Mouse (Mus musculus) mesoderm, embryonic 11.5 days (tissue): ENCODE results near the gene Nmnat1.

Source experiments
- DNase-seq: peaks from one replicate; pipeline ENCODE4 v3.0.0-alpha.2; 2012; ENCODE audit warnings: low read depth, low spot score

Gene Nmnat1

DNA sequence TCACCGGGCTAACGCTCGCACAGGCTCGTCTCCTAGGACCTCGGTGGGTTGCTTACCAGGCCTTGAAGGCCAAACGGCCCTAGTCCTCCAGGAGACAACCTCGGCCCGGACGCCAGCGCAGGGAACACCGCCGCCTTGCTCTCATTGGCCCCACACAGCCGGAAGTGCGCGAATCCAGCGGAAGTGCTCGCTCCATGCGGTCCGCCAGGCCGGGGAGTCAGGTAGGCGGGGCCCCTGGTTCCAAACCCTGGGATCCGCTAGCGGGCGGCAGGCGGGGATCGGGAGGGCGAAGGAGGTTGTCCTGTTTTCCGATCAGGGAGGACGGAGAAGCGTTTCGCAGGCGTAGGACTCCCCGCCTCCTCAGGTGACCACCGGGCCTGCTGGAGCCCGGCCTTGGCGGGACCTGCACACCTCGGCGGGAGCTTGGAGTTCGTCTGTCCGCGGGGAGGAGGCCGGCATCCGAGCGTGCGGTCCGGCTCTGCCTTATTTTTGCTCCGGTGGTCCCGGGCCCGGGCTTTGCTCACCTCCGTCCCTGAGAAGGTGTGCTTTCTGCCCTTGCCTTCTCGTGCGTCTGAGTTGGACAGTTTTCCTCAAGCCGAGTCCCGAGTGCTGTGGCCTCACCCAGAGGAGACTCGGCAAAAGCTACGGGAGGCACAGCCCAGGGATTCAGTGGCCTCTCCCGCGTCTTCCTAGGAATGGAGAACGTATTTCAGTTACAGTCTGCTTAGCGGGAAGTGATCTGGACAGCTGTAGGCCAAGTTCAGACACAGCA lies at the start of gene Nmnat1, which contains the start of gene Lzic:
Gene Nmnat1, minus strand, starts transcription at position 150 of the 772 bp plus-strand sequence.
Gene Lzic, plus strand, starts transcription at position 177 of the 772 bp plus-strand sequence.
- peak; percentile 94 for DNase-seq

DNA sequence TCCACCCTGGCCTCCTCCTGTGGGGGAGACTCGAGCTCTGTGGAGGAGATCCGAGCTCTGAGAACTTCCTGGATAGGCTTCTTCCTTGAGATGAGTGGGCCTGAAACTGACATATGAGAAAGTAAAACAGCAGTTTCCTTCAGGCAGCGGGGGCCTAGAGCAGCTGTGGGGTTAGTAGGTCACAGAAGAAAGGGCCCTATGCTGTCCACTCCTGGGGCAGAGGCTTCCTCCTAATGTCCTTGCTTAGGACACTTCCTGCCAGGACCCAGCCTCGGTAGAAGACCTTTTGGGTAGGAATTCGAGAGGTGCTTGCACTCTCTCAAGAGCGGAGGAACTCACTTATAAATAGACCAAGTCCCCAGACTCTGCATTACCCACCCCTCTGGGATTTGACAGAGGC lies 44.7 kb upstream of the Nmnat1 start:
- no peak for DNase-seq

DNA sequence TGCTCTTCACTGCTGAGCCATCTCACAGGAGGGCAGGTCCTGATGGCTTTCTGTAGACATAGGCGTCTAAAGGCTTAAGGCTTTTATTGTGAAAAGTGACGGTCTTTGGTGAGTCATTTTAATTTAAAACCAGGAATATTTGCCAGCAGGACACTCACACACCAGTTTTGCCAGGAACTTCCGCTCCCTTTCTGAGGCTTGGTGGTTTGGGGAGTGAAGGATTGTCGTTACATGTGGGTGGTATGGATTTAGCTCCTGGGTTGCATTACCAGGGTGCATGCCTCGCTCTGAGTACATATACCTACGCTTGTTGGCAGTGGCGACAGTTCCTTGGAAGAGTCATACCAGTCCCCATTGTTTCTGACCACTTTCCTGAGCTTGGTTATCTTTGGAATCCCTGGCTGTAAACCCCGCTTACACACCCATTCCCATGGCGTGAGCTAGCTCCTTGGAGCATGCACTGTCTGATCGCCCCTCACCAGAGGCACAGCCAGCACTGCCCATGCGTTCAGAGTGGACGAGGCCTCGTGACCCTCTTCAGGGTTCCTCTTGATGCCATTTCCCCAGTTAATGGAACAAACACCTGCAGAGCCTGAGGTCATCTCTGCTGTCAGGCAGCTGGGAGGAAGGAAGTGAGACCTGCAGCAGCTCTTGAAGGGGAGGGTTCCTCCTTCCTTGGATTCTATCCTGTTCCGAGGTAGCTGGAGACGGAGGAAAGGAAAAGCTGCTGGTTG lies 42.8 kb upstream of the Nmnat1 start:
- no peak for DNase-seq

DNA sequence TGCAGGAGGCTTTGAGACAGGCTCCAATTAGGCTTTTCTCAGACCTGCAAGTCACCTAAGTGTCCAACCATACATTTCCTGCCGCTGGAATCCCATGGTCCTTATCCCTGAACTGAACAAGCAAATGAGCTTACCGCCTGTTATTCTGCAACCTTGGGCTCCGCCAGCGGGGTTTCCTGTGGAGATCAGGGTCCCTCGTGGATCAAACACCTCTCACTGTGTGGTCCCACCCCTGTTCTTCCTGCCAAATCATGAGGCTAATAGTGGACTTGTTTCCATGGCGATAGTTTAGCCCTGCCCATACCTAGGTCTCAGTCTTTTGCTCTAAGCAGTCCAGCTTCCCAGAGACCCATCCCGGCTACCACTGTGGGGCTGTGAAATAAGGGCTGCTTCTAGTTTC lies 41.3 kb upstream of the Nmnat1 start:
- DNase-seq, result peak; percentile 34

DNA sequence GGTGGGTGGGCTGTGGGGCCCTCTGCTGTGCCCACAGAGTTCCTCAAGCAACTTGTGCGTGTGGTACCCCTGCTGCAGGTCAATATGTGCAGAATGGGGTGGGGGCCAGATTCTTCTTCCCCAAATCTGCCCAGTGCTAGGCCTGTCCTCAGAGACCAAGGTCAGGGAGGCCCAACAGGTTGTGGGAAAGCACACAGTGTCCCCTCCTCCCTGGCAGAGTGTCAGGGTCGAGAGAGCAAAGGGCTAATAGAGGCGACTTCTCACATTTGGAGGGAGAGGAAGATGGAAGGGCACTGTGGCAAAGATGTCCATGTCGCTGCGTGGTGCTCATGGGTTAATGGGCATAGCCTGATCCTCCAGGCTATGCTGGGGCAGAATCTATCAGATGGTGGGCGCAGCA lies 40.8 kb upstream of the Nmnat1 start:
- DNase-seq, result no peak

DNA sequence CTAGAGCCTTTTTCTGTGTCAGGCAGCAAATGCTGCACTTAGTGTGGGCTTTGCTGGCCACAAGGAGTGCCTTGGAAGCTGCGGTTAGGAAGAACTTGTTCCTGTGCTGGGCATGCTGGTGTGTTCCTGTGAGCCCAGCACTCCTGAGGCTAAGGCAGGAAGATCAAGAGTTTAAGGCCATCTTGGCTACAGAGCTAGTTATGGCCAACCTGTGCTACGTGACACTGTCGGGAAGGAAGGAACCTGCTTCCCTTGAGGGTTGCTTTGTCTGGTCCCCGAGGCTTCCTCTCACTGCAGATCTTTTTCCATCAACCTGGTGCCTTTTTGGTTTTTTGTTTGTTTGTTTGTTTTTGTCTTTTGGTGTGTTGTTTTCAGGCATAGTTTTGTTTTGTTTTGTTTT lies 40.2 kb upstream of the Nmnat1 start:
- DNase-seq, result no peak

DNA sequence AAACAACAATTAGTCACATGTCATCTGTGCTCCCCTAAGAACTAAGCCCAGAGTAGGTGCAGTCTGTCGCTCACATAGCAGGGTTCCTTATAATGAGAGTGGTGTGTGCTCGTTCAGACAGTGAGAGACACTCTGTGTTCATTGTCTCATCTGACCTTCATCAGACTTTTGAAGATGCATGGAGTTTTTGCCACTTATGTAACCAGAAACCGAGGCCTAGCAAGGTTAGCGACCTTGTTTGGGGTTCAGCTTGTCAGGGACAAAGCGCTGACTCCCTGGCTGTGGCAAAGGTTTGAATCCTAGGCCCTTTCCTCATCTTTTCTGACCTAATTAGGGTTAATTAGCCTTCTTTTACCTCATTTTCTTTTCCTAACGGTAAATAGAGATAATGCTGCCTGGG lies 39.0 kb upstream of the Nmnat1 start:
- no peak for DNase-seq

DNA sequence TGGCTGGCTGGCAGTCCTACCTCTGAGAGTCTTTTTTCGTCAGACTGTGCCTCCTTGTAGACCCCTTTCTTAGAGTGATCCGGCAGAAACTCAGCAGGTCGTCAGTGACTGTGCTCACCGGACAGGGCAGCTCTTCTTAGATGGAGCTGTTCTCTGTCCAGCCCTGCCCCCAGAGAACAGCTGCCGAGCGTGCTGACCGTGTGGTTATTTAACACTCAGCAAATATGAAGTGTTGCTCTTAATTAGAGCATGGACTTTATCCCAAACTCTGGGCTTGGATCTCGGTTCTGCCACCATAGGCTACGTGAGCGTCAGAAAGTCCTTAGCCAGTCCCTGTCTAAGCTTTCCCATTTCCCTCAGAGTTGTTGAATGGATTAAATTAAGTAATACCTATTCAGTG lies 36.3 kb upstream of the Nmnat1 start:
- no peak for DNase-seq

DNA sequence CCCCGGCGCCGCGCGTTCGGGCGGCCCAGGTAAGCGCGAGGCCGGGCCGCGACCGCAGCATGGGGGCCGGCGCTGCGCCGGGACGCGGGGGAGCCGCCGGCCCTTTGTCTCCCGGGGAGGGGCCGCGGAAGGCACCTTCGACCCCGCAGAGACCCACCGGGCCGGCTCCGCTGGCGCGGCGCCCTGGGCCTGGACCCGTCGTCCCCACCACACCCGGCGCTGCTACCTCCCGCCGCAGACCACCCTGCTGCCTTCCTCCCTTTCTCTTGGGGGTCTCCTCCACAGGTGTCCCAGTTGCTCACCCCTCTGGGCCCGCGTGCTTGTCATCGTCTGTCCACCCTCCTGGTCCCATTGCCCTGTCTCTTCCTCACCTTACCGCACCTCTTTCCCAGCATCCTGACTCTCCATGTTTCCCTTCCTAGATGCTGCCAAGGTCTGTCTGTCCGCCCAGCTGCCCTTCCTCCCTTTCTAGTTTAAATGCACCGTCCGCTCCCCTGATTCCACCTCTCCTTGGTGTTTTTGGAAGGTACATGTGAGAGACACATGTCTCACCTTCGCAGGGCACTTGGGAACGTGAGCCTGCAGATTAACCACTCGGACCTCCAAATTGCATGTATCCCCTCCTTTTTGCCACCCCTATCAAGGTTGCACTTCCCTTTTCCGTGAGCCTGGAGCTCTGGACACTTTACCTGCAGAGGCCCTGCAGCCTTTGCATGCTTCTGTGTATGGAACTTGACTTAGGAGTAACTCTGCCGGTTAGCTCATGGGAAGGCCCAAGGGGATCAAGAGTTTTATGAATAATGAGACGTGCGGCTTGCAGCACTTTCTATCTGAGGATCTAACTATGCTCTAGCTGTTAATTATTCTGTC lies 33.6 kb upstream of the Nmnat1 start:
- DNase-seq, result no peak

DNA sequence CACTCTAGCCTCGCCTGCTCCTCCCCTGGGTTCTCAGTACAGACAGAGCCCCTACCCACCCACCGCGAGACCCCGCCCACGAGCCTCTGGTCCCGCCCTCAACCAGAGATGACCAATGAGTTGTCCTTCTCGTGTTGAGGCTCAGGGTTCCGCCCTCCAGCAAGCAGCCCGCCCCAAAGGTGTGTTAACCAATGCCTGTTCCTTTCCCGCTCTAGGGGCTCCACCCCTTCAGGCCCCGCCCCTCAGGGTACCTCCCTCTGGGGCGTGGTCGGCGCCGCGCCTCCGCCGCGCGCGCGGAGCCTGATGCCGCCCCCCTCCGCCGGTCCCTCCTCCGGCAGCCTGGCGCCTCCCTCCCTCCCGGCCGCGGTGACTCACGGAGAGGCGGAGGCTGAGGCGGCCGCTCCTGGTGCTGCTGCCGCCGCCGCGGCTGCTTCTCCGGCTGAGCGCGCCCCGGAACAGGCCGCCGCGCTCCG lies 32.9 kb upstream of the Nmnat1 start, which contains the start of gene Ctnnbip1:
Gene Ctnnbip1, plus strand, starts transcription at position 369 of the 473 bp plus-strand sequence.
- peak; percentile 97 for DNase-seq

DNA sequence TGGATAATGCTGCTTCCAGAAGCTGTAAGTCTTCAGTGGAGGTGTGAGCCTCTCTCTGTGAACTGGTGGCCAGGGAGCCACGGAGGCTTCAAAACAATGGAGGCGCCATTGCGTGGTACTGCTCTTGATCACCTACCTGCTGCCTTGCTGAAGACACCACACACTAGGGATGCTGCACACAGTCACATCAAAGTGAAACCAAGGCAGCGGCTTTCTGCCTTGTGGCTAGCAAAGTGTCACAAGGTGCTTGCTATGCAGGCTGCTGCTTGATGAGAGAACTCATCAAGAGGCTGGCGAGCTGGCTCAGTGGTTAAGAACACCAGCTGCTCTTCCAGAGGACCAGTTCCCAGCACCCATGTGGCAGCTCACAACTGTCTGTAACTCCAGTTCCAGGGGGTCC lies 30.7 kb upstream of the Nmnat1 start:
- DNase-seq, result no peak

DNA sequence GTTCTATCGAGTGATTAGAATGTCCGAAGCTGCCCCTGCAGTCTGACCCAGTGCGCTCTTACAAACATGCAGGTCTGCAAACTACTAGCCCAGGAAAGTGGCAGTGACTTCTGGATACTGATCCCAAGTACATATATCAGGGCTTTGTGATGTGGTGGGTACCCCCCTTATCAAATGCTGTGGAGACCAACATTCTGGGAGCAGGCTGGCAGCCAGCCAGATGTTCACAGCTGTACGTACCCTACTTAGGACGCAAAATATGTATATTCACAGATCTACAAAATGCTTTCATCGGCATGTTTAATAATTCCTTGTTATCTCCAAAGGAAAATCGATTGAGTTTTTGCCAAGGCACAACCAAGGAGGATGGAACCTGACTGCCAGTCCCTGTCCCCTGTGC lies 27.1 kb upstream of the Nmnat1 start:
- DNase-seq, result no peak

DNA sequence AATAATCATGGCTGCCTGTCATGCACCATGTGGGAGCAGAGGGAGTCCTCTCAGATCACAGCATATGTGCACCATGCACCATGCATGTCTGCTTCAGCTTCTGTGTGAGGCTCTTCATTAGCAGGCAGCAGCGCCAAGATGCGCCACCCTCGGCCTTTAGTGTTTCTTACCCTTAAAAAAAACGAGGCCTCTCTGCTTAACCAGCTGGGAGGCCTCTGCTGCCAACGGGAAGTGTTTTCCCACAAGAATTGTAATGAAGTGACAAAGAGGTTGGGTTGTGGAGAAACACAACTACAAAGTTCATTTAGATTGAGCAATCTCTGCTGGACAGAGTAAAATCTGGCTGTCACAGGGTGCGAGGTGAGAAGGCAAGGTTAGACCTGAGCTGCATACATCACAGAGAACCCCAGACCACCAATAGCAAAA lies 26.2 kb upstream of the Nmnat1 start:
- DNase-seq, result no peak

DNA sequence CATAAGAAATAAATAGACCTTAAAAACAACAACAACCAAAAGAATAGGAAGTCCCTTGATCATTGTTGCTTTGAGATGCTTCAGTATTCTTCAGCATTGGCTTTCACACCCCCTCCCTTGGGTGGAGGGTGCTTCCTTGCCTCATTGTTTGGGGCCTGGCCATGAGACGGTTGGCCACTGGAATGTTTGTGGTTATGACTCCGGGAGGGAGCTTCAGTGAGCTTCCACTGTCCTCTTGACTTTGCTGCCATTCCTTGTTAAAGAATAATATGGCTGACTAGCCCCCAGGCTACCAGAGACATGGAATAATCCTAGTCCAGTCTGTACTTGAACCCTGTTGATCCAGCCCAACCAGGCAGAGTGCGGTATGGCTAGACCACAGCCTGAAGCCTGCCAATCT lies 21.9 kb upstream of the Nmnat1 start:
- DNase-seq, result no peak

DNA sequence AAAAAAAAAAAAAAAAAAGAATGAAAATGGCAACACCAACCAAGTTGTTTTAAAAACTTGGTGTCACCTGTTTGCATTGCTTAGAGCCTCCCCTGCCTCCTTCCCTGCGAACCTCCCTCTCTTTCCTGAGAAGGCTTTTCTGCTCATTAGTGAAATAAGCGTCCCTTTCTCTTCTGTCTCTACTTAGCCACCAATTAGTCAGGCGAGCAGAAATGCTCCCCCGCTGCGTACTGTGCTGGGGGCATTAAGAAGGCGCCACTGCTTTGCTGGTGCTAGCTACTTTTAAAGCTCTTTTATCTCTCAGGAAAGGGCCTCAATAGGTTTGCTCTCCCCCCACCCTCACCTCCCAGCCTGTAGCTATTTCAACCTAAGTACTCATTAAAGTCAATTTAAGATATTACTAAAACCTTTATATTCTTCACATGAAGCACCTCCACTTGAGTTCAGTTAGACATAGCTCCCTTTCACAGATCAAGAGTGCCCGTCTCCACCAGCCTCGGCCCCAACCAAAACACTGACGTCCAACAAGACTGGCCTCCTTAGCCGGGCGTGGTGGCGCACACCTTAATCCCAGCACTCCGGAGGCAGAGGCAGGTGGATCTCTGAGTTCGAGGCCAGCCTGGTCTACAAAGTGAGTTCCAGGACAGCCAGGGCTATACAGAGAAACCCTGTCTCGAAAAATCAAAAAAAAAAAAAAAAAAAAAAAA lies 20.4 kb upstream of the Nmnat1 start:
- DNase-seq, result no peak

DNA sequence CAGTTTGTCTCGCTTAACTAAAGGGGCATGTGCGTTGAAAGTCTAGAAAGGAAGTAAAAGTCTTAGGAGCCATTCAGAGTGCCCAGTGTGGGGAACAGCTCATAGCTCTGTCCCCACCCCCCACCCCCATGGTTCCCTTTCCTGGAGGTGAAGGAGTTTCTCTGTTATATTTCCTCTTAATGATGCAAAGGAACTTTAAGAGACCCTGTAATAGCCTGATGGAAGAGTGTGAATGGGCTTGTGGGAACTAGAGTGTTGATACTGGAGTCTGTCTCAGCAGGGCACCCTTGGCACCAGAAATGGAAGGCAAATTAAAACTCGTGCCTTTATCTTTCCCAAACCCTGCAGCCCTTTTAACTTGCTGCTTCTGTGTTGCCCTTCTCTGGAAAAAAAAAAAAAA lies 19.9 kb upstream of the Nmnat1 start:
- no peak for DNase-seq

DNA sequence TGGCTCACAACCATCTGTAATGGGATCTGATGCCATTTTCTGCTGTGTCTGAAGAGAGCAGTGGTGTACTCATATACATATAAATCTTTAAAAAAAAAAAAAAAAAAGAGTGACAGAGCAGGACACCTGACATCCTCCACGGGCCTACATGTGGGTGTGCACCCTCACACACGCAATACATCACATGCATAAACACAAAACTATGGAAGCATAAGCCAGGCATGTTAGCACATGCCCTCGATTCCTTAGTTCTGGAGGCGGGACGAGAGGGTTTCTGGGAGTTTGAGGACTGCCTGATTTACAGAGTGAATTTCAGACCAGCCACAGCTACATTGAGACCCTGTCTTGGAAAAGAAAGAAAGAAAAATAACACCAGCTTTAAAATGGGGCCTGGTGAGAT lies 19.4 kb upstream of the Nmnat1 start:
- no peak for DNase-seq

DNA sequence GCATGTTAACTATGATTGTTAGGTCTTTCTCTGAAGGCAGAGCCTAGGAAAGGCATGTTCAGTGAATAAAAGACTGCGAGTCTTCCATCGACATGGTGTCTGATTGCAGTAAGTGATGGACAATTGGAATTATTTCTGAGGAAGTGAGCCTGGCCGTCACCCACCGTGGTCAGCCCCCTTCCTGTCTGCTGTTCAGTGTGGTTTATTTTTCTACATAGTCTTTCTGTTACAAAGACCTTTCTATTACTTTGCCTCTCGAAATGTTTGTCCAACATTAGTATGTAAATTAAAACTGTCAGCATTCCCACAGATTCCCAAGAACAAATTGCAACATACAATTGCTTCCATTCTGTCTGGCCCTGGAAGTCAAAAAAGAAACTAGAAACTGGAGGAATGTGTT lies 14.8 kb upstream of the Nmnat1 start:
- DNase-seq, result no peak

DNA sequence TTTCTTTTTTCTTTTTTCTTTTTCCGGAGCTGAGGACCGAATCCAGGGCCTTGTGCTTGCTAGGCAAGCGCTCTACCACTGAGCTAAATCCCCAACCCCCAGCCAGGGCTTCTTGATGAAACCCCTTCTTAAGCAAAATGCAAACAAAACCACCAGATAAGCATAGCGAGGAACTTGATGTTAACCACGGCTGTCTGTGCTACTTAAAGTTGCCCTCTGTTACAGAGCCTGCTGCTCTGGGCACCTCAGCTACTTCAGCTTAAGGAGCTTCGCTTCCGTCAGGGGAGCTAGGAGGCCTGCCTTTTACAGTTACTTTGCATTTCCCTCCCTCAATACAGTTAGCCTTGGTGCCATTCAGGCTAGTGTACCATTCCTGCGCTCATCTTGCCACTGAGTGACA lies 13.9 kb upstream of the Nmnat1 start:
- DNase-seq, result no peak

DNA sequence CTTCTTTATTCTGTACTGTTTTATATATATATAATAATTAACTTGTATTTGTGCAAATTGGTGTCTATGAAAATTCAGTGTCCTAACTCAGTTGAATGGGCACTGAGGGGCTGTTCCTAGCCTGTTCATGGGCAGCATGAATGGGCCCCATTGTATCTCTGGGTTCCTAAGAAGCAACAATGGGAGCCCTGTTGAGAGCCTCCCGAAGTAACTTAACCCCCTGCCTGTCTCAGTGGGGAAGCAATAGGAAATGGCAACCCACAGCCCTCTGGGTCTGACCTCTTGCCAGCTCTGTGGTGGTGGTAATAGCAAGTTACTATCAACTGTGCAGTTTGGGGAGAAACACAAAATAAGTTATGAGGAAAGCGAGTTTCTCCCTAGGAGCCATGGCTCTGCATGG lies 11.6 kb upstream of the Nmnat1 start:
- DNase-seq, result peak; percentile 67

DNA sequence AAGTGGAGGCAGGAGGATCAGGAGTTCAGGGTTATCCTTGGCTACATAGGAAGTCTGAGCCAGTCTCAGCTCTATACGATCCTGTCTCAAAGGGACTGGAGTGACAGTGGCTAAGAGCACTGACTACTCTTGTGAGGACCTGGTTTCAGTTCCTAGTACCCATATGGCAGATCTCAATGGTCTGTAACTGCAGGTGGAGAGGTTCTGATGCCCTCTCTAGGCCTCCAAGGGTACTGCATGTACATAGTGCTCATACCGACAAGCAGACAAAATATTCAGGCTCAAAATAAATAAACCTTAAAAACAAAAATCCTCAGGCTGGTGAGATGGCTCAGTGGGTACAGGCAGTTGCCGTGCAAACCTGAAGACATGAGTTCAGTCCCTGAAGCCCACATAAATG lies 6.1 kb upstream of the Nmnat1 start:
- DNase-seq, result no peak
